Comparison of ENCODE assay signal across 28 mouse cellular contexts in genomic region chrX:43397957-43398356, GRCm38 (mm10). TPM values are rescaled to one million over a fixed set of nuclear protein-coding genes. Genes with fewer than 3 reads are reported as not detected.
"Had no signal": no experiment of that assay in that cellular context is flagged by ENCODE, and none has a peak within 500 bp of the region (broad histone marks: within the 10 kb centered on the region; RNA-seq: fewer than 3 reads in every experiment).

No protein-coding gene starts in this region.

- H3K36me3 ChIP-seq: heart, embryonic 10.5 days; heart, embryonic 12.5 days; hindbrain, embryonic 10.5 days; hindbrain, embryonic 12.5 days; intestine, embryonic 15.5 days; limb, embryonic 13.5 days; limb, embryonic 15.5 days; liver, embryonic 13.5 days had no signal

- H3K27ac ChIP-seq: gastrocnemius, adult 2 months; heart, embryonic 10.5 days; hindbrain, embryonic 10.5 days; hindbrain, embryonic 12.5 days; hindbrain, embryonic 14.5 days; intestine, embryonic 15.5 days; left cerebral cortex, adult 2 months; limb, embryonic 13.5 days; limb, embryonic 15.5 days; liver, embryonic 13.5 days had no signal

- H3K27me3 ChIP-seq: heart, embryonic 12.5 days; hindbrain, embryonic 12.5 days; intestine, embryonic 15.5 days; limb, embryonic 13.5 days; limb, embryonic 15.5 days; liver, embryonic 13.5 days had no signal

- H3K4me1 ChIP-seq: heart, embryonic 10.5 days; heart, embryonic 12.5 days; hindbrain, embryonic 10.5 days; hindbrain, embryonic 12.5 days; intestine, embryonic 15.5 days; limb, embryonic 13.5 days; limb, embryonic 15.5 days; liver, embryonic 13.5 days had no signal

- H3K4me2 ChIP-seq: heart, embryonic 12.5 days; hindbrain, embryonic 12.5 days; hindbrain, embryonic 14.5 days; intestine, embryonic 15.5 days; limb, embryonic 13.5 days; limb, embryonic 15.5 days; liver, embryonic 13.5 days had no signal

- H3K4me3 ChIP-seq: gastrocnemius, adult 2 months; heart, embryonic 10.5 days; heart, embryonic 12.5 days; hindbrain, embryonic 10.5 days; hindbrain, embryonic 12.5 days; intestine, embryonic 15.5 days; left cerebral cortex, adult 2 months; limb, embryonic 13.5 days; limb, embryonic 15.5 days; liver, embryonic 13.5 days had no signal

- H3K9ac ChIP-seq: heart, embryonic 12.5 days; hindbrain, embryonic 12.5 days; hindbrain, embryonic 14.5 days; intestine, embryonic 15.5 days; limb, embryonic 13.5 days; limb, embryonic 15.5 days; liver, embryonic 13.5 days had no signal

- DNase-seq: gastrocnemius, adult 2 months; gastrocnemius, postnatal 10 days; gastrocnemius, postnatal 25 days; heart, adult 18-20 months; heart, postnatal 10 days; heart, postnatal 4 days; kidney, adult 18-20 months; kidney, adult 8-10 months; kidney, postnatal 10 days; kidney, postnatal 36 days; layer of hippocampus, adult 9-11 months; layer of hippocampus, postnatal 36 days; left cerebral cortex, postnatal 4 days; liver, embryonic 13.5 days had no signal

- H3K9me3 ChIP-seq: heart, embryonic 10.5 days; heart, embryonic 12.5 days; hindbrain, embryonic 10.5 days; hindbrain, embryonic 12.5 days; intestine, embryonic 15.5 days; limb, embryonic 13.5 days; limb, embryonic 15.5 days; liver, embryonic 13.5 days had no signal

- ATAC-seq: hindbrain, embryonic 16.5 days; inflammation-experienced regulatory T-cells, adult 6 months; intestine, embryonic 15.5 days; intestine, postnatal 0 days had no signal

RNA-seq across cellular contexts. Expression of gene Tenm1, which starts 31.0 kb away (rescaled TPM):
- polyA plus RNA-seq: heart, embryonic 14.5 days; liver, adult 2 months had no signal
